Mouse (Mus musculus) skeletal muscle tissue, adult 2 months (tissue): ENCODE results near the gene Sv2a.

Experiments
- DNase-seq: peaks from one replicate; pipeline ENCODE4 v3.0.0-alpha.2; 2012; ENCODE audit warnings: low read depth, low spot score

Sv2a gene

GRCm38 (mm10) chr3:96243921-96244572 lies 63.1 kb downstream of the Sv2a start:
- peak; percentile 53 for DNase-seq
